Mouse (Mus musculus): Measurements from ENCODE around the gene Gm960.

- TF ChIP-seq CTCF (IDR thresholded peaks at IDR 0.05; ENCODE audit: low read depth) (no peak), EP300 (IDR thresholded peaks at IDR 0.05; ENCODE audit: low read depth) (no peak)
These were observed 2.2 kb upstream of the Gm960 start for GRCm38 (mm10) chr19:4700656-4701055.
